Mouse (Mus musculus): Measurements from ENCODE around the gene Kcng1.

DNA sequence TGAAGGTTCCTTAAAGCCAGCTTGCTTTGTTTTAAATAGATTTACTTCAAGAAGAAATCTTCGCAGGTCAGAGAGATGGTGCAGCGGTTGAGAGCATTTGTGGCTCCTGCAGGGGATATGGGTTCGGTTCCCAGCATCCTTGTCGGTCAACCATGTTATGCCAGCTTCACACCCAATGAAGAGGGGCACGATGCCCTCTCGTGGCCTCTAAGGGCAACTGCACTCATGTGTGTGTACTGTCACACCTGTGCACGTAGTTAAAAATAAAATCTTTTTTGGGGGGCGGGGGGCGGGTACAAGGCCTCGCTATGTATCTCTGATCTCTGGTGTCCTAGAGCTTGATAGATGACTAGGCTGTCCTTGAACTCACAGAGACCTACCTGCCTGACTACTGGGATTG, 15.0 kb upstream of the Kcng1 start:
- TF ChIP-seq CTCF (IDR thresholded peaks at IDR 0.05; ENCODE audit: low read depth): peak; percentile 31; the same call in 1 of the 2 replicates
- TF ChIP-seq EP300 (optimal IDR thresholded peaks at IDR 0.05): no peak

All from stomach, postnatal 0 days (tissue).